Mouse (Mus musculus): ENCODE results near the gene Otud7a. TPM values are rescaled to one million over a fixed set of nuclear protein-coding genes. Genes with fewer than 3 reads are reported as not detected.
A peak's percentile ranks its signal among the peaks of the same experiment; 100 is the strongest.

The Otud7a gene
- polyA plus RNA-seq, 1 experiment from 2014 or later = 0.48 TPM

GRCm38 (mm10) chr7:63729605-63730004 lies 285.1 kb downstream of the Otud7a start:
- no peak overlapping the region for H3K27ac ChIP-seq (ENCODE audit: low read length)
- no peak for ATAC-seq (ENCODE audit: insufficient number of reproducible peaks, insufficient read depth, low FRiP score, low read depth)
- no peak overlapping the region for H3K4me3 ChIP-seq (ENCODE audit: low read depth, low read length)
- H3K36me3 ChIP-seq (ENCODE audit: control insufficient read depth, insufficient read depth, low read length) = no peaks in the 10 kb centered on the region
- H3K4me2 ChIP-seq (replicated peaks; ENCODE audit: low read depth, low read length) = no peak overlapping the region
- no peaks in the 10 kb centered on the region for H3K9me3 ChIP-seq (ENCODE audit: control insufficient read depth, low read depth, low read length)
- no peaks in the 10 kb centered on the region for H3K4me1 ChIP-seq (ENCODE audit: control insufficient read depth, insufficient read depth, low read length)
- H3K9ac ChIP-seq (replicated peaks; ENCODE audit: low read depth, low read length) = no peak overlapping the region
- H3K27me3 ChIP-seq (ENCODE audit: control insufficient read depth, insufficient read depth, low read length) = no peaks in the 10 kb centered on the region
- 88% methylated on average over 5 of the region's 5 CpGs for WGBS

GRCm38 (mm10) chr7:63730012-63730411 lies 285.5 kb downstream of the Otud7a start:
- no peaks in the 10 kb centered on the region for H3K9me3 ChIP-seq (ENCODE audit: control insufficient read depth, low read depth, low read length)
- H3K4me3 ChIP-seq (ENCODE audit: low read depth, low read length) = no peak overlapping the region
- H3K36me3 ChIP-seq (ENCODE audit: control insufficient read depth, insufficient read depth, low read length) = no peaks in the 10 kb centered on the region
- H3K4me2 ChIP-seq (replicated peaks; ENCODE audit: low read depth, low read length) = no peak overlapping the region
- H3K4me1 ChIP-seq (ENCODE audit: control insufficient read depth, insufficient read depth, low read length) = no peaks in the 10 kb centered on the region
- no peak overlapping the region for H3K9ac ChIP-seq (replicated peaks; ENCODE audit: low read depth, low read length)
- H3K27ac ChIP-seq (ENCODE audit: low read length) = no peak overlapping the region
- no peak for ATAC-seq (ENCODE audit: insufficient number of reproducible peaks, insufficient read depth, low FRiP score, low read depth)
- no peaks in the 10 kb centered on the region for H3K27me3 ChIP-seq (ENCODE audit: control insufficient read depth, insufficient read depth, low read length)

- Histone ChIP-seq H3K27ac (ENCODE audit: low read length) (no peak overlapping the region), H3K4me2 (replicated peaks; ENCODE audit: low read depth, low read length) (no peak overlapping the region), H3K27me3 (ENCODE audit: control insufficient read depth, insufficient read depth, low read length) (no peaks in the 10 kb centered on the region), H3K36me3 (ENCODE audit: control insufficient read depth, insufficient read depth, low read length) (no peaks in the 10 kb centered on the region), H3K4me3 (ENCODE audit: low read depth, low read length) (no peak overlapping the region), H3K4me1 (ENCODE audit: control insufficient read depth, insufficient read depth, low read length) (no peaks in the 10 kb centered on the region), H3K9me3 (ENCODE audit: control insufficient read depth, low read depth, low read length) (no peaks in the 10 kb centered on the region), H3K9ac (replicated peaks; ENCODE audit: low read depth, low read length) (no peak overlapping the region)
- ATAC-seq (ENCODE audit: insufficient number of reproducible peaks, insufficient read depth, low FRiP score, low read depth) = no peak
- 58% methylated on average over 4 of the region's 4 CpGs for WGBS
Observed at GRCm38 (mm10) chr7:63737725-63738124, 293.2 kb downstream of the Otud7a start.

GRCm38 (mm10) chr7:63738142-63738541 lies 293.6 kb downstream of the Otud7a start:
- WGBS = 73% methylated on average over 1 of the region's 1 CpGs

GRCm38 (mm10) chr7:63743116-63743515 lies 298.6 kb downstream of the Otud7a start:
- Histone ChIP-seq H3K27me3 (ENCODE audit: control insufficient read depth, insufficient read depth, low read length) (no peaks in the 10 kb centered on the region), H3K27ac (ENCODE audit: low read length) (no peak overlapping the region), H3K4me1 (ENCODE audit: control insufficient read depth, insufficient read depth, low read length) (no peaks in the 10 kb centered on the region), H3K9me3 (ENCODE audit: control insufficient read depth, low read depth, low read length) (no peaks in the 10 kb centered on the region), H3K4me2 (replicated peaks; ENCODE audit: low read depth, low read length) (no peak overlapping the region), H3K4me3 (ENCODE audit: low read depth, low read length) (no peak overlapping the region), H3K36me3 (ENCODE audit: control insufficient read depth, insufficient read depth, low read length) (no peaks in the 10 kb centered on the region), H3K9ac (replicated peaks; ENCODE audit: low read depth, low read length) (no peak overlapping the region)
- no peak for ATAC-seq (ENCODE audit: insufficient number of reproducible peaks, insufficient read depth, low FRiP score, low read depth)
- 100% methylated on average over 1 of the region's 1 CpGs for WGBS

More at GRCm38 (mm10) chr7:63738142-63738541, 293.6 kb downstream of the Otud7a start:
- no peak overlapping the region for H3K9ac ChIP-seq (replicated peaks; ENCODE audit: low read depth, low read length)
- H3K27me3 ChIP-seq (ENCODE audit: control insufficient read depth, insufficient read depth, low read length) = no peaks in the 10 kb centered on the region
- ATAC-seq (ENCODE audit: insufficient number of reproducible peaks, insufficient read depth, low FRiP score, low read depth) = no peak
- H3K27ac ChIP-seq (ENCODE audit: low read length) = no peak overlapping the region
- no peaks in the 10 kb centered on the region for H3K9me3 ChIP-seq (ENCODE audit: control insufficient read depth, low read depth, low read length)
- H3K4me3 ChIP-seq (ENCODE audit: low read depth, low read length) = no peak overlapping the region
- H3K36me3 ChIP-seq (ENCODE audit: control insufficient read depth, insufficient read depth, low read length) = no peaks in the 10 kb centered on the region
- H3K4me1 ChIP-seq (ENCODE audit: control insufficient read depth, insufficient read depth, low read length) = no peaks in the 10 kb centered on the region
- H3K4me2 ChIP-seq (replicated peaks; ENCODE audit: low read depth, low read length) = no peak overlapping the region

GRCm38 (mm10) chr7:63752081-63752480 lies 307.5 kb downstream of the Otud7a start:
- Histone ChIP-seq H3K4me3 (ENCODE audit: low read depth, low read length) (no peak overlapping the region), H3K27ac (ENCODE audit: low read length) (no peak overlapping the region), H3K4me2 (replicated peaks; ENCODE audit: low read depth, low read length) (no peak overlapping the region), H3K9ac (replicated peaks; ENCODE audit: low read depth, low read length) (no peak overlapping the region), H3K9me3 (ENCODE audit: control insufficient read depth, low read depth, low read length) (no peaks in the 10 kb centered on the region), H3K36me3 (ENCODE audit: control insufficient read depth, insufficient read depth, low read length) (no peaks in the 10 kb centered on the region), H3K27me3 (ENCODE audit: control insufficient read depth, insufficient read depth, low read length) (peaks cover 24% of the 10 kb centered on the region), H3K4me1 (ENCODE audit: control insufficient read depth, insufficient read depth, low read length) (peaks cover 5% of the 10 kb centered on the region; the same call in 1 of the 2 replicates)
- no peak for ATAC-seq (ENCODE audit: insufficient number of reproducible peaks, insufficient read depth, low FRiP score, low read depth)
- WGBS = 42% methylated on average over 4 of the region's 4 CpGs

GRCm38 (mm10) chr7:63753274-63753751 lies 308.8 kb downstream of the Otud7a start:
- H3K27ac ChIP-seq (ENCODE audit: low read length) = no peak overlapping the region
- H3K4me2 ChIP-seq (replicated peaks; ENCODE audit: low read depth, low read length) = no peak overlapping the region
- H3K9me3 ChIP-seq (ENCODE audit: control insufficient read depth, low read depth, low read length) = no peaks in the 10 kb centered on the region
- peaks cover 36% of the 10 kb centered on the region for H3K27me3 ChIP-seq (ENCODE audit: control insufficient read depth, insufficient read depth, low read length)
- no peak overlapping the region for H3K4me3 ChIP-seq (ENCODE audit: low read depth, low read length)
- peak; percentile 51; the same call in 1 of the 2 replicates for ATAC-seq (ENCODE audit: insufficient number of reproducible peaks, insufficient read depth, low FRiP score, low read depth)
- no peak overlapping the region for H3K9ac ChIP-seq (replicated peaks; ENCODE audit: low read depth, low read length)
- H3K4me1 ChIP-seq (ENCODE audit: control insufficient read depth, insufficient read depth, low read length) = peaks cover 6% of the 10 kb centered on the region; the same call in 1 of the 2 replicates
- no peaks in the 10 kb centered on the region for H3K36me3 ChIP-seq (ENCODE audit: control insufficient read depth, insufficient read depth, low read length)
- 11% methylated on average over 6 of the region's 6 CpGs for WGBS

GRCm38 (mm10) chr7:63754573-63755475 lies 310.3 kb downstream of the Otud7a start:
- Histone ChIP-seq H3K9me3 (ENCODE audit: control insufficient read depth, low read depth, low read length) (no peaks in the 10 kb centered on the region), H3K36me3 (ENCODE audit: control insufficient read depth, insufficient read depth, low read length) (no peaks in the 10 kb centered on the region), H3K4me3 (ENCODE audit: low read depth, low read length) (peak overlapping the region; percentile 32), H3K9ac (replicated peaks; ENCODE audit: low read depth, low read length) (no peak overlapping the region), H3K27ac (ENCODE audit: low read length) (no peak overlapping the region), H3K27me3 (ENCODE audit: control insufficient read depth, insufficient read depth, low read length) (peaks cover 50% of the 10 kb centered on the region), H3K4me2 (replicated peaks; ENCODE audit: low read depth, low read length) (peak overlapping the region; percentile 79), H3K4me1 (ENCODE audit: control insufficient read depth, insufficient read depth, low read length) (peaks cover 10% of the 10 kb centered on the region)
- 2% methylated on average over 43 of the region's 43 CpGs for WGBS
- peak; percentile 12; the same call in 1 of the 2 replicates for ATAC-seq (ENCODE audit: insufficient number of reproducible peaks, insufficient read depth, low FRiP score, low read depth)
